Mouse (Mus musculus): Measurements from ENCODE around the gene Adm2.

DNA sequence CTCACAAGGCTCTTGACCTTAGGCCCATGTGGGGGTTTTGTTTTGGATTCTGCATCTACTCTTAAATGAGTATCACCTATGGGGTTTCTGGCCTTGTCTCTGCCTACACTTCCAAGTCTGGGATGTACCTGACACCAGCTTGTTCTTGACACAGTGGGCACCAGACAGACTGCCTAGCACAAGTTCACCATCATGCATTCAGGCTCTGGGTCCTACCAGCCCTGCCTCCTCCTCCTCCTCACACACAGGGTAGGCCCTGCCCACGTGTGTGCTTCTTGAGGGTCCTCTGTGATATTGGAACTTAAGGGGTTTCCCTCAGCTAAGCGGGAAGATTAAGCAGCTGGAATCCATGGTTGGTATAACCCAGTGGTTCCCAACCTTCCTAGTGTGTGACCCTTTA is 38.4 kb upstream of the Adm2 start:
- no peak for TF ChIP-seq ZC3H11A (IDR thresholded peaks at IDR 0.05; ENCODE audit: borderline replicate concordance, low read depth, low read length)
- TF ChIP-seq CHD2 (IDR thresholded peaks at IDR 0.05; ENCODE audit: low read depth, low read length) = no peak
- TF ChIP-seq ZNF384 (IDR thresholded peaks at IDR 0.05; ENCODE audit: low read depth, low read length) = no peak

Data from ES-E14 (cell line).